Mouse (Mus musculus) spleen, adult 2 months (tissue): ENCODE data around the gene Fndc8.

Experiments
- CTCF ChIP-seq: fragments of 200-500 bp; IDR thresholded peaks from 2 replicates; pipeline ENCODE4 v1.5.1; 2011; ENCODE audit warnings: mild to moderate bottlenecking, inconsistent platforms; ENCODE audit not compliant: insufficient read depth, insufficient read length, insufficient replicate concordance; ENCODE audit errors: extremely low read depth
- POLR2A ChIP-seq: fragments of 200-500 bp; IDR thresholded peaks from 2 replicates; pipeline ENCODE4 v1.6.1; 2011; ENCODE audit warnings: low read depth, low read length, inconsistent platforms

GRCm38 (mm10) chr11:82899720-82900119 lies 7.8 kb downstream of the Fndc8 start:
- TF ChIP-seq CTCF, result no peak
- no peak for TF ChIP-seq POLR2A
